Mouse (Mus musculus) cerebellum, postnatal 14 days (tissue): ENCODE data around the gene Adam19.

Source experiments
- DNase-seq, 2 experiments: peaks; one replicate each; pipeline ENCODE4 v3.0.0; 2021; ENCODE audit warnings: mixed read lengths in 2 of 2

The Adam19 gene

GRCm38 (mm10) chr11:46109206-46109605 lies 53.4 kb downstream of the Adam19 start:
- DNase-seq, result no peak

- DNase-seq, result peak in 1 of 2 experiments; percentile 50
These were observed 54.6 kb downstream of the Adam19 start for GRCm38 (mm10) chr11:46110156-46110944.

- DNase-seq, result no peak
These were observed 55.1 kb downstream of the Adam19 start for GRCm38 (mm10) chr11:46110945-46111287.

GRCm38 (mm10) chr11:46113211-46113610 lies 57.4 kb downstream of the Adam19 start:
- DNase-seq, result no peak

GRCm38 (mm10) chr11:46114221-46114620 lies 58.4 kb downstream of the Adam19 start:
- DNase-seq, result peak; percentile 45 to 68

GRCm38 (mm10) chr11:46115011-46115410 lies 59.2 kb downstream of the Adam19 start:
- no peak for DNase-seq

- no peak for DNase-seq
These were observed 59.8 kb downstream of the Adam19 start for GRCm38 (mm10) chr11:46115411-46116173.

- DNase-seq, result no peak
These were observed 60.7 kb downstream of the Adam19 start for GRCm38 (mm10) chr11:46116510-46116909.

GRCm38 (mm10) chr11:46119624-46120023 lies 63.8 kb downstream of the Adam19 start:
- no peak for DNase-seq

- no peak for DNase-seq
These were observed 64.3 kb downstream of the Adam19 start for GRCm38 (mm10) chr11:46120084-46120483.

- DNase-seq, result no peak
These were observed 65.9 kb downstream of the Adam19 start for GRCm38 (mm10) chr11:46121666-46122065.

GRCm38 (mm10) chr11:46122875-46123274 lies 67.1 kb downstream of the Adam19 start:
- DNase-seq, result no peak

- no peak for DNase-seq
These were observed 67.6 kb downstream of the Adam19 start for GRCm38 (mm10) chr11:46123328-46123866.

GRCm38 (mm10) chr11:46125093-46125834 lies 69.5 kb downstream of the Adam19 start:
- no peak for DNase-seq

- no peak for DNase-seq
These were observed 70.0 kb downstream of the Adam19 start for GRCm38 (mm10) chr11:46125835-46126229.

GRCm38 (mm10) chr11:46126317-46126716 lies 70.5 kb downstream of the Adam19 start:
- no peak for DNase-seq

GRCm38 (mm10) chr11:46126827-46127410 lies 71.1 kb downstream of the Adam19 start:
- DNase-seq, result no peak

GRCm38 (mm10) chr11:46127621-46128547 lies 72.1 kb downstream of the Adam19 start:
- DNase-seq, result no peak

GRCm38 (mm10) chr11:46128548-46128945 lies 72.8 kb downstream of the Adam19 start:
- peak; percentile 69 to 79 for DNase-seq

GRCm38 (mm10) chr11:46131022-46131986 lies 75.5 kb downstream of the Adam19 start:
- no peak for DNase-seq
